Mouse (Mus musculus) brain, embryonic 14.5 days (tissue): Measurements from ENCODE around the gene Mrpl10.

ENCODE experiments used
- CTCF ChIP-seq: fragments of 200-500 bp; IDR thresholded peaks from 2 replicates; pipeline ENCODE4 v1.5.1; 2012; ENCODE audit warnings: inconsistent platforms, mild to moderate bottlenecking, moderate library complexity, borderline replicate concordance; ENCODE audit not compliant: insufficient read depth, insufficient read length; ENCODE audit errors: extremely low read depth
- POLR2A ChIP-seq: fragments of 200-500 bp; IDR thresholded peaks from 2 replicates; pipeline ENCODE4 v1.6.1; 2012; ENCODE audit warnings: mild to moderate bottlenecking, inconsistent platforms, borderline replicate concordance; ENCODE audit not compliant: poor library complexity, insufficient read depth, insufficient read length, severe bottlenecking; ENCODE audit errors: extremely low read depth

GRCm38 (mm10) chr11:97098791-97099190 lies 57.4 kb downstream of the Mrpl10 start:
- TF ChIP-seq POLR2A = no peak
- TF ChIP-seq CTCF = no peak
